Mouse (Mus musculus): Measurements from ENCODE around the gene Ccdc39. TPM values are rescaled to one million over a fixed set of nuclear protein-coding genes. Genes with fewer than 3 reads are reported as not detected.

Gene Ccdc39
- polyA plus RNA-seq, 1 experiment from 2014 or later: 13.0 TPM

DNA sequence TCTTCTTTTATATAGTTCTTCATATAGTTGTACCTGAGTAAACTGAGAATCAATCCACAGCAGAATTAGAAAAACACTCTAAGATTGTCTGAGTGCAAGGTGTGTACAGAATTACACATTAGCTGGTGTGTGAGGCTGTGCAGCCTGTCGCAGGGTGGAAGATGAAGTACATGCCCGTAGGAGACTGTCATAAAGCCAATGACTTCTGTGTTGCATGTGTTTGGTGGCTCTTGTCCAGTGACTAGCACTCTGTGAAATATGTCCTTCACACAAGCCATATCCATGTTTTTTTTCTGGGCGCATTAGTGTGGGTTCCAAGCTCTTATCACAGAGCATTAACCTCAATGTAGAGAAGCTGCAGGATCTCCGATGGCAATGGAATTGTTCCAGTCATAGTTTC lies 6.7 kb upstream of the Ccdc39 start:
- H3K4me1 ChIP-seq (replicated peaks): no peaks in the 10 kb centered on the region
- no peaks in the 10 kb centered on the region for H3K9me3 ChIP-seq
- no peaks in the 10 kb centered on the region for H3K27me3 ChIP-seq
- H3K4me2 ChIP-seq: no peak overlapping the region
- ATAC-seq (ENCODE audit: low FRiP score): no peak
- no peak overlapping the region for H3K27ac ChIP-seq
- no peaks in the 10 kb centered on the region for H3K36me3 ChIP-seq
- WGBS: 89% methylated on average over 4 of the region's 4 CpGs
- no peak overlapping the region for H3K9ac ChIP-seq
- no peak overlapping the region for H3K4me3 ChIP-seq

GRCm38 (mm10) chr3:33846639-33847038 lies 2.5 kb upstream of the Ccdc39 start:
- Histone ChIP-seq H3K27me3 (no peaks in the 10 kb centered on the region), H3K9me3 (no peaks in the 10 kb centered on the region), H3K4me1 (replicated peaks) (peaks cover 11% of the 10 kb centered on the region), H3K4me2 (no peak overlapping the region), H3K36me3 (no peaks in the 10 kb centered on the region), H3K27ac (no peak overlapping the region), H3K9ac (no peak overlapping the region), H3K4me3 (no peak overlapping the region)
- ATAC-seq (ENCODE audit: low FRiP score): no peak
- WGBS: 87% methylated on average over 6 of the region's 6 CpGs

GRCm38 (mm10) chr3:33838877-33839276 lies 5.2 kb downstream of the Ccdc39 start:
- no peak overlapping the region for H3K9ac ChIP-seq

DNA sequence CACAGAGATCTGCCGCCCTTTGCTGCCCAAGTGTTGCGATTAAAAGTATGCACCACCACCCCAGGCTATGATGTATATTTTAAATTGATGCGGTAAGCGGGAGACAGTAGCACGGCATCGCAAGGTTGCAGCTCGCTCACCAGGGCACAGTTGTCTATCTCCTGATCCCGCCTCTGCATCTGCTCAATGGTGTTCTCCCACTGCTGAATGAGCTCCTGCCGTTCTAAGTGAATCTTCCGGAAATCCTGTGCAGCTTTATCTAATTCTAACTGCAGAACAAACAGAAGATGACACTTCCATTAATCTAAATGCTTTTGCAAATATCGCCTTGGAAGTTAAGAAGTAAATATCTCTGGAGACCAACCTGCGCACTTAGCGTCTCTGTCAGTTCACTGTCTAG lies 7.5 kb downstream of the Ccdc39 start:
- H3K9me3 ChIP-seq: no peaks in the 10 kb centered on the region
- H3K4me2 ChIP-seq: no peak overlapping the region
- peaks cover 3% of the 10 kb centered on the region; the same call in 1 of the 2 replicates for H3K36me3 ChIP-seq
- H3K9ac ChIP-seq: no peak overlapping the region
- no peak overlapping the region for H3K4me3 ChIP-seq
- H3K4me1 ChIP-seq (replicated peaks): no peaks in the 10 kb centered on the region
- no peak overlapping the region for H3K27ac ChIP-seq
- no peaks in the 10 kb centered on the region for H3K27me3 ChIP-seq
- no peak for ATAC-seq (ENCODE audit: low FRiP score)
- WGBS: 92% methylated on average over 13 of the region's 13 CpGs

More at GRCm38 (mm10) chr3:33838877-33839276, 5.2 kb downstream of the Ccdc39 start:
- 72% methylated on average over 10 of the region's 10 CpGs for WGBS
- Histone ChIP-seq H3K4me3 (no peak overlapping the region), H3K9me3 (no peaks in the 10 kb centered on the region), H3K27ac (no peak overlapping the region), H3K4me1 (replicated peaks) (0 out of 2 replicates have a peak, but pooled peaks cover 5% of the 10 kb centered on the region), H3K36me3 (peaks cover 3% of the 10 kb centered on the region; the same call in 1 of the 2 replicates), H3K4me2 (no peak overlapping the region), H3K27me3 (no peaks in the 10 kb centered on the region)
- no peak for ATAC-seq (ENCODE audit: low FRiP score)

GRCm38 (mm10) chr3:33832351-33832750 lies 11.8 kb downstream of the Ccdc39 start:
- no peak overlapping the region for H3K27ac ChIP-seq
- H3K4me1 ChIP-seq (replicated peaks): no peaks in the 10 kb centered on the region
- no peak overlapping the region for H3K9ac ChIP-seq
- WGBS: 84% methylated on average over 10 of the region's 10 CpGs
- no peaks in the 10 kb centered on the region for H3K9me3 ChIP-seq
- H3K4me2 ChIP-seq: no peak overlapping the region
- no peak overlapping the region for H3K4me3 ChIP-seq
- no peaks in the 10 kb centered on the region for H3K27me3 ChIP-seq
- peaks cover 3% of the 10 kb centered on the region; the same call in 1 of the 2 replicates for H3K36me3 ChIP-seq
- no peak for ATAC-seq (ENCODE audit: low FRiP score)

DNA sequence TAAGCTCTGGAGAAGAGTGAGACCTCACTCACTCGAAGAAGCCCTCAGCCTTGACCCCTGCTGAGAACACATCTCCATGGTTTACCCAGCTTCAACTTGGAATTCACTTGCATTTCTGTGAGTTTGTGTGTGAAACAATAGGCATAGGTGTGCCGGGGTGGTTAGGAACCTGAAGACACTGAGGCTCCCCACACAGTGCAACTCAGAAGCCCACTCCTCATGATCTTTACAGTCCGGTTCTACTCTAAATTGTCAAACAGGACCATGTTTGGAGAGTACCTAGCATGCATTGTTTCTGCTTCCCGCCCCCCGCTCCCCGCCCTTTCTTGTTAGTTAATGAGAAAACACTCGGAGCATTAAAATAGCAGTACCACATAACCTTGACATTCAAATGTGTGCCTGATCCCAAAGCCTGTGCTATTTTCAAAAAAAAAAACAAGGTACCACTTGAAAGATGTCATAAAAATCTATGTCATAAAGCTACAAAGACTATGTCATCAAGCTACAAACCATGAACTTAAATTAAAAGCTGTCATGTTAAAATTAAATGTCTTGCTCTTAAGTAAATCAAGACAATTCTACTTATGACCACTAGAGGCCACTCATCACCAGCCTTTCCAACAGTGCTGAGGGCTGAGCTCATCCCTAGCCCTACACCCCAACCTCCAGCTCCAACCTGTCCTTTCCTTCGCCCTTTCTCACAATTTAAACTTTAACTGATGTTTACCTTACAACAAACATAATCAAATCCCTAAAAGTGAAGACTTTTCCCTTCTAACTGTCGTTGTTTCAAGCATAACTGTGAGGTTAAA lies 19.8 kb downstream of the Ccdc39 start:
- WGBS: 50% methylated on average over 9 of the region's 9 CpGs
- no peak overlapping the region for H3K27ac ChIP-seq
- H3K27me3 ChIP-seq: no peaks in the 10 kb centered on the region
- peak; percentile 83 for ATAC-seq (ENCODE audit: low FRiP score)
- no peak overlapping the region for H3K4me2 ChIP-seq
- no peaks in the 10 kb centered on the region for H3K4me1 ChIP-seq (replicated peaks)
- no peaks in the 10 kb centered on the region for H3K36me3 ChIP-seq
- H3K9me3 ChIP-seq: no peaks in the 10 kb centered on the region
- H3K9ac ChIP-seq: no peak overlapping the region
- no peak overlapping the region for H3K4me3 ChIP-seq

- Histone ChIP-seq H3K9me3 (no peaks in the 10 kb centered on the region), H3K4me1 (replicated peaks) (no peaks in the 10 kb centered on the region), H3K4me2 (no peak overlapping the region), H3K27me3 (no peaks in the 10 kb centered on the region), H3K4me3 (no peak overlapping the region), H3K27ac (no peak overlapping the region), H3K9ac (no peak overlapping the region), H3K36me3 (peaks cover 47% of the 10 kb centered on the region)
- 79% methylated on average over 1 of the region's 1 CpGs for WGBS
- ATAC-seq (ENCODE audit: low FRiP score): no peak
Observed at GRCm38 (mm10) chr3:33807151-33807550, 37.0 kb downstream of the Ccdc39 start.

- H3K27ac ChIP-seq: peak overlapping the region; percentile 99
- peak overlapping the region; percentile 97 for H3K9ac ChIP-seq
- peak; percentile 19; the same call in 1 of the 2 replicates for ATAC-seq (ENCODE audit: low FRiP score)
- H3K36me3 ChIP-seq: peaks cover 11% of the 10 kb centered on the region
- peak overlapping the region; percentile 98 for H3K4me3 ChIP-seq
- no peaks in the 10 kb centered on the region for H3K27me3 ChIP-seq
- no peaks in the 10 kb centered on the region for H3K9me3 ChIP-seq
- peak overlapping the region; percentile 73 for H3K4me2 ChIP-seq
- WGBS: under 1% methylated on average over 16 of the region's 16 CpGs
- peaks cover 17% of the 10 kb centered on the region for H3K4me1 ChIP-seq (replicated peaks)
Observed at GRCm38 (mm10) chr3:33800513-33800820, 43.6 kb downstream of the Ccdc39 start.

- peak within 1 kb of the TSS; percentile 99 for H3K27ac ChIP-seq
- H3K9ac ChIP-seq: peak within 1 kb of the TSS; percentile 97
- H3K27me3 ChIP-seq: no peaks in the 10 kb centered on the region
- peak; percentile 100 for ATAC-seq (ENCODE audit: low FRiP score)
- H3K4me3 ChIP-seq: peak within 1 kb of the TSS; percentile 98
- WGBS: under 1% methylated on average over 84 of the region's 90 CpGs
- no peaks in the 10 kb centered on the region for H3K9me3 ChIP-seq
- H3K36me3 ChIP-seq: peaks cover 7% of the 10 kb centered on the region
- peak within 1 kb of the TSS; percentile 73 for H3K4me2 ChIP-seq
- H3K4me1 ChIP-seq (replicated peaks): peaks cover 17% of the 10 kb centered on the region
Observed at GRCm38 (mm10) chr3:33799617-33800512, 44.2 kb downstream of the Ccdc39 start, which contains the start of gene Ttc14. Ttc14 (plus strand) TSS chr3:33799832.

DNA sequence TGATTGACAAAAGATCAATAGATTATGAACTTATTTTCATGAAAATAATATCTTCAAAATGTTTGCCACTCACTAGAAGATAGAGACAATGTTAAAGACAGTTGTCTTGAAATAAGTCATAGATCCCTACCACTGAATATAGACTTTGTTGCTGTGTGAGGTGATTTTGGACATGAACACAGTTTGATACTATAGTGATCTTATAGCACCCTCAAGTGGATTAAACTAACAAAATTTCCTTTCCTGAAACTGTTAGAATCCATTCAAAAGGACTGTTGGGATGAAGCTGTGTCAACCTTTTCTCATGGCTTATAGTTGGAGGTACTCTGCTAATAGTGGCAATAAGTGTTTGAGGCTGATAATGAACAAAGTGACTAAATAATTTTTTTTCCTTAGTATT lies 53.1 kb downstream of the Ccdc39 start:
- H3K4me3 ChIP-seq: no peak overlapping the region
- no peaks in the 10 kb centered on the region for H3K4me1 ChIP-seq (replicated peaks)
- no peak overlapping the region for H3K9ac ChIP-seq
- H3K27ac ChIP-seq: no peak overlapping the region
- no peak overlapping the region for H3K4me2 ChIP-seq
- H3K36me3 ChIP-seq: no peaks in the 10 kb centered on the region
- no peaks in the 10 kb centered on the region for H3K27me3 ChIP-seq
- peak; percentile 52; the same call in 1 of the 2 replicates for ATAC-seq (ENCODE audit: low FRiP score)
- H3K9me3 ChIP-seq: no peaks in the 10 kb centered on the region
